Mouse (Mus musculus) embryo, embryonic 10.5 days (tissue): ENCODE data around the gene BC107364.
A peak's percentile ranks its signal among the peaks of the same experiment; 100 is the strongest.
"Not testable (repeated sequence)": the region's sequence is repeated elsewhere in the genome, so short reads cannot be mapped to it uniquely, and the experiment has no call there.

Experiments used
- DNase-seq: peaks from one replicate; pipeline ENCODE4 v3.0.0-alpha.2; 2015; ENCODE audit warnings: low spot score

Gene BC107364

DNA sequence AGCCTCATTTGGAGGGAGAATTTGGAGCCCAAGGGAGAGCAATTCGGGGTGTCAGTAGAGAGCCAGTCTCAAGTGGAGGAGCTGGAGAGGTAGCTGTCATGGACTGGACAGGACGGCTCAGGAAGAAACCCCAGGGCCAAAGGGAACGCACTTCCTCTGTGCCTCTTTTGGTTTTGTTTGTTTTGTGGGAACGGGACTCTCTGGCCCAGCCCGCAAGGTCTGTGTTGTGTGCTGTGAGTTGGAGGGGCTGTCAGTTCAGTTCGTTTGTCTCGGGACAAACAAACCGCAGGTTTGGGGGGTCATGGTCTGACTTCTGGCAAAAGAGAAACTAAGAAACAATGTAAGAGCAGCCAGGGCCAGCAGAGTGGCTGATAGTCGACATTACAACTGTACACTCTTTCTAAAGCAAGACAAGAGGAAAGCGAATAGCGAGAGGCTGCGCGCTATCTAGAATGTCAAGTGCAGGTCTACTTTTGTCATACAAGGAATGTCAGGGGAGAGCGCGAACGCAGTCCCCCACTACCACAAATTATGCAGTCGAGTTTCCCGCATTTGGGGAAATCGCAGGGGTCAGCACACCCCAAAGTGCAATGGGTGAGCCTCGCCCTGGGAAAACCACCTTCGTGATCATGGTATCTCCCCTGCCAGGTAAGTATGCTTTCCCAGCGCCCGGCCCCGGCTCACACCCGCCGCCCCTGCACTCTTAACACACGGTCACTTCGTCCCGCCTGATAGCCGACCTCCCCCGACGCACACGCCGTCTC lies 34.1 kb upstream of the BC107364 start:
- not testable (repeated sequence) for DNase-seq

DNA sequence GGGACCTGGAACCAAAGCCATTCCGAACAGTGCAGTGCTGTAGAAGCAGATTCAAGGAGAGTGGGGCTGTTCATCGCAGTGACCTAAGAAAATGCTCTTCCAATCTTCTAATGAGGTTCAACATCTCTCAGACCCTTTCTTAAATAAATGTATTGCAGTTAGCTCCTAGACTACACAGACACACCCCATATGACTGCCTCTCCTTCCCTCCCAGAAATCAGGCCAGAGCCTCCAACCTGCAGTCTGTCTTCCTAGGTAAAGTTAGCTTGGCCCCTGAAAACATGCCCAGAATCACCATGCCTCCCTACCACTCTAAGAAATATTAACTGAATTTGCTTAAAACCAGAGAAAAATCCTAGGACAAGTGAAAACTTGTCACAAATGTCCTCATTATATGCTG lies 33.3 kb upstream of the BC107364 start:
- no peak for DNase-seq

DNA sequence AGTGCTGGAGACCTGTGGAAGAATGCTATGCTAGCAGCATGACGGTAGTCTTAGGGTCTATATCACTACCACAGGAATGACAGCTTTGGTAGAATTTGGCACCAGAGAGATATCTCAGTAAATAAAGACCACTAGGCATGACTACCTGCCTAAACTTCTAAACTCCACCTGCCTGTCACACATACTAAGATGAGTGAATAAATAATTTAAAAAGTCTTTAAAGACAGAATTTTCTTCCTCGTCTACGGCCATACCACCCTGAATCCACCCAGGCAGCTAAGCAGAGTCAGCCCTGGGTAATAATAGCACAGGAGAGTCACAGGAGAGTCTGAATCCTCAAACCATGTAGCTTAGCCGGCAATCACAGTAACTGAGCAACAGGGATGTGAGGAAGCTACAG lies 32.8 kb upstream of the BC107364 start:
- no peak for DNase-seq

DNA sequence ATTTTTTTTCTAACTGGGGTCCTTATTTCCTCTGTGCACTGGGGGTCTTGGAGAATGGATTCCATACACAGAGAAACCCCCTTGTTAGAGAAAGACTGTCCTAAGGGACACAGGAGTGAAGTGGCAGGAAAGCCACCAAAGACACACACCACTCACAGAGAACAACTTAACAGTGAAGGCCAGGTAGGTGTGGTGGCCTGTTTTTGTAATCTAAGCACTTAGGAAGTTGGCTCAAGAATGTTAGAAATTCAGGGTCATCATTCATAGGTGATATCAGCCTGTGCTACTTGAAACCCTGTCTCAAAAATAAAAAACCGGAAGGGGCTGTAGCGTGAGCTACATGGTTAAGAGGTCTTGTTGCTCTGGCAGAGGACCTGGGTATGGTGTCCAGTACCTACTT lies 31.8 kb upstream of the BC107364 start:
- DNase-seq, result no peak

DNA sequence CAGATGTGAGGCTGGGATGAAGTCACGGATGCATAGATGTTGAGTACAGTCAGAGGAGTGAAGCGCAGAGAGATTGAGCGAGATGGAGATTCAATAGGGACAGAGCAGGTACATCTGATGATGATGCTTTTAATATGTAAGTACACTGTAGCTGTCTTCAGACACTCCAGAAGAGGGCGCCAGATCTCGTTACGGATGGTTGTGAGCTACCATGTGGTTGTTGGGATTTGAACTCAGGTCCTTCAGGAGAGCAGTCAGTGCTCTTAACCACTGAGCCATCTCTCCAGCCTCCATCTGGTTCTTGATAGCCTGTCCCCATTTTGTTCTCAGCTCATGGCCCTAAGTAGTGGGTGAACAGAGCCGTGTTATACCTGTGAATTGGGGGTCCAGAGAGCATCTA lies 30.9 kb upstream of the BC107364 start:
- DNase-seq, result not testable (repeated sequence)

DNA sequence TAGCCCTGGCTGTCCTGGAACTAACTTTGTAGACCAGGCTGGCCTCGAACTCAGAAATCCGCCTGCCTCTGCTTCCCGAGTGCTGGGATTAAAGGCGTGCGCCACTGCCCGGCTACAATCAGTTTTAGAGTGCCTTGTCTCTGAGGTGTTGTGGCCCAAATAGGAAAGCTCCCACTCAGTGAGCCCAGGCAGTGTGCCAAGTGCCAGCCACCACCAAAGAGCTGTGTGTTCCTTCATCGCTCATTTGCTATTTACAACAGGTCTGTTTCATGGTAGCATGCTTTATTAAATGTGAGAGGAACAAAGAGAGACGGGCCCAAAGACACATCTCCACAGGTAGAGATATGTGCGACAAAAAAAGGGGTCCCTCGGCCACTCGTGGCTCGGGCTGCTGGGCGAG lies 30.3 kb upstream of the BC107364 start:
- no peak for DNase-seq

DNA sequence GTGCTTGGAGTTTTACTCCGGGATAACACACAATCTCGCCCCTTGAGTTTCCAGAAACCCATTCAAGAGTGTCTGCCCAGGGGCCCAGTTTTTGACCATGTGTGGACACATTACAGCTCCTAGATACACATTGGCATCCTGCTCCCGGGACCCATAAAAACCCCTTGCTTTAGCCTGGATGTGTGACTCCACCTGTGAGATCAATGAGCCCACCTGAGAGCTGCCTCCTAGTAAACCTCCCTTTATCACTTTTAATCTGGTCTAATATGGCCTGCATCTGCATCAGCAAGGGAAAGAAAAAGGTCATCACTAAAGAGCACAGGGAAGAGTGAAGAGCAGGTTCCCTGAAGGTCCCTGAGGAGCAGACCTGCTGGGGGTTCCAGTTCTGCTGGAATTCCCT lies 29.8 kb upstream of the BC107364 start:
- DNase-seq, result no peak

DNA sequence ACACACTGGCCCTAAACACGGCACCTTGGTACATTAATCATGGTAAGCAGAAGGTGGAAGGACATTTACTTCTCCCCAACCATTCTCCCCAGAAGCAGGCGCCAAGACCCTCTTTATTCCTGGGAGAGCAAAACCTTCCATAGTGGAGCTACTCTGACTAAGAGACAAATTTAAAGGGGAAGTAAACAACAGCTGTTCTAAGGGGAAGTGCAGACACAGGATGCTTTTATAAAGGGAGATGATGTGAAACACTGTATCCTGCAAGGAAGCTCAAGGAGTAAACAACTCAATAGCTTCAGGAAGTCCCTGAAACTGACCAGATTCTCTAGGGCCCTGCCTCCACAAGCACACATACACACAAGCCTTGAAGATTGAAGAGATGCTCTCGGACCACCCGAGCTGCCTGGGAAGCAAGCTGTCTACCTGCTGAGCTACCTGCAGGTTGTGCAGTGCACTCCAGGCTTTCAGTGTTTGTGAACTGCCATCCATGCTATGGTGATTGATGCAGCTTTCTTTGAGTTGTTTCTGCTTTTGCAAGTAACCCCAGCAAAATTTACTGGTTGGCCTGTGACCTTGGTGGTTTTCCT lies 28.7 kb upstream of the BC107364 start:
- DNase-seq, result no peak

DNA sequence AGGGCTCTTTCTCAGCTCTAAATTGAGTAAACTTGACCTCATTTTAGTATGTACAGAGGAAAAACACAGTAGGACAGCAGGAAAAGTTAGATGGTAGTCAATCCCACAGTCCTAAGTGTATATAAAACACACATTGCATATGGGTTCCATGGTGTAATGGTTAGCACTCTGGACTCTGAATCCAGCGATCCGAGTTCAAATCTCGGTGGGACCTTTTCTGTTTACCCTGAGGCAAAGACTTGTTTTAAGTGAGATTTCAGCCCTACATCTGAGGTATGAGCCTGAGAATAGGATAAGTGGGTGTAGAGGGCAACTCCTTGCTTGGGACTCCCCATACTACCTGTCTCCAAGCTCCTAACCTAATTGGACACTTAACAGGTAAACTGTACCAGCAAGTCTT lies 27.1 kb upstream of the BC107364 start:
- peak; percentile 70 for DNase-seq

DNA sequence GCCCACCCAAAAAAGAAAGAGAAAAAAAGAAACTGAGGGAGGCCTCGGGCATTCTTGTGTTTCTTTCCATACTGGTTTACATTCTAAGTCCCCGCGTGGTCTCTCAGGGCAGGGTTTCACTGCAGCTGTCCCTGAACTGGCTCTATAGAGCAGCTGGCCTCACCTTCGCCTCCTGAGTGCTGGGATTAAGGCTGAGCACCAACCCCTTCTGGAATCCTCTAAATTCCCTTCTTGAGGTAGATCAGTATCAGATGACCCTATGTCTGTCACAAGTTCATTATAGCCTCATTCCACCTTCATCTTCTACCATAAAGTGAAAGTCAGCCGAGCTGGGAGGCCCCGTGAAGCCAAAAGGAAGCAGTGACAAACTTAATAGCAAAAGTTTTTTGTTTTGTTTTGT lies 25.5 kb upstream of the BC107364 start:
- DNase-seq, result no peak

DNA sequence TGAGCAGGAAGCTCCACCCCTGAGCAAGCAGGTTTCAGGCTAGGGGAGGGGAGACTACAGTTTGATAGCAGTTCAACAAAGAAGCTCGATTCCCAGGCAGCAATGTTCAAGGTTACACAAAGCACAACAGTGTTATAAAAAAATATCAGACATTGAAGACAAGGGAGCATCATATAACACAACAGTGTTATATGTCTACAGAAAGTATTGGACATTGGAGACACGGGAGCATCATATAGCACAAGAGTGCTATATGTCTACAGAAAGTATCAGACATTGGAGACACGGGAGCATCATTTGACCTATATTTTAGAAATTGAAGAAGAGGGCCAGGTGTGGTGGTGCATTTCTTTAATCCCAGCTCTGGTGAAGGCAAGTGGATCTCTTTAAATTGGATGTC lies 25.0 kb upstream of the BC107364 start:
- DNase-seq, result no peak

DNA sequence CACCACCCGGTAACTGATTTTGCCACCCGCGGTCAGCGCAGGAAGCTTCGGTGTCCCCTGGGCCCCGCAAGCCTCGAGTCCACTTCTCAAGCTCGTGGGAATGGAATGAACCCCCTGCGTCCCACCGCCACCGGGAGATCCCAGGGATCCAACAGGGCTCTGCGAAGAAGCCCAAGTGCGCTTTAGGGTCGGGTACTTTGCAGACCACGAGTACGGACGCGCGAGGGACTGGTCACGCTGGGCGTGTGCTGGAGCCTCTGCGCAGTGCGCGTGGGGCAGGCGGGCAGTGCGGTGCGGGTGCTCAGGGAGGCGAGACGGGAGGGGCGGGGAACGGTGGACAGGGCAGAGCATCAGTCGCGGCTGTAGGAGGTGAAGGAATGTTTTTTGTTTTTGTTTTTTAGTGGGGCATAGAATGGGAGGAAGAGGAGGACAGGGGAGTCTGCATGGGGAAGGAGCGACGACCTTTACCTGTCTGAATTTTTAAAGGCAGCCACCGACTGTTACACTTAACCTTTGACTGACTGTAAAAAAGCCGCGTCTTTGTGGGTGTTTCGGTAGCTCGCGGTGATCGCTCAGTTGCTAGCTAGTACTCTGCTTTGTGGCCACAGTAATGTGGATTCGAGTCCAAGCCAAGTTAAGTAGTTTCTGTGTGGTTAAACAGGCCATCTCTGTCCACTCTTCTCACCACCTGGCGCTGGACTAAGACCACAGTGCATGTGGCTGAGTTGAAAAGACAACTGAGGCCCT lies 23.0 kb upstream of the BC107364 start:
- DNase-seq, result peak; percentile 47

DNA sequence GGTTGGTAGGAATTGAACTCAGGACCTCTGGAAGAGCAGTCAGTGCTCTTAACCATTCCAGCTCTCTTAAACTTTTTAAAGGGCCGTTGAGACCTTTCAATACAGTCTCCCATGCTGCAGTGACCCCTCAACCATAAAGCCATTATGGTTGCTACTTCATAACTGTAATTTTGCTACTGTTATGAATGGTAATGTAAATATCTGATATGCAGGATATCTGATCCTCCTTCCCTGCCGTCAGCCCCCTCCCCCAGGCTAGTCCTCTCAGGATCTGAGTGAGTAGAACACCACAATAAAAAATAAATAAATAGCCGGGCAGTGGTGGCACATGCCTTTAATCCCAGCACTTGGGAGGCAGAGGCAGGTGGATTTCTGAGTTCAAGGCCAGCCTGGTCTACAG lies 21.4 kb upstream of the BC107364 start:
- DNase-seq, result not testable (repeated sequence)

DNA sequence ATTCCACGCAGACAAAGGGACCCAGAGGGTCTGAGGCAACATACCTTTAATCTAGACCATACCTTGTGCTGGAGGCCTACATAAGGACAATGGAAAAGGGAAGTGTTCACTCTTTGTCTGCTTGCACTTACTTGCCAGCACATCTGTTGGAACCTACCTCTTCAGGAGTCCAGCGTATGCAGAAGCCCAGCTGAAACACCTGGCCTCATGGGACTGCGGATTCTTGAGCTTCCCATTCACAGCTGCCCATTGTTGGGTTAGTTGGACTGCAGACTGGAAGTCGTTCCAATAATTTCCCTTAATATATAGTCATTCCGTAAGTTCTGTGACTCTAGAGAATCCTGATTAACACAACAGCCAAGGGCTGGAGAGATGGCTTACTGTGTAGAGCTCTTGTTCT lies 20.0 kb upstream of the BC107364 start:
- no peak for DNase-seq

DNA sequence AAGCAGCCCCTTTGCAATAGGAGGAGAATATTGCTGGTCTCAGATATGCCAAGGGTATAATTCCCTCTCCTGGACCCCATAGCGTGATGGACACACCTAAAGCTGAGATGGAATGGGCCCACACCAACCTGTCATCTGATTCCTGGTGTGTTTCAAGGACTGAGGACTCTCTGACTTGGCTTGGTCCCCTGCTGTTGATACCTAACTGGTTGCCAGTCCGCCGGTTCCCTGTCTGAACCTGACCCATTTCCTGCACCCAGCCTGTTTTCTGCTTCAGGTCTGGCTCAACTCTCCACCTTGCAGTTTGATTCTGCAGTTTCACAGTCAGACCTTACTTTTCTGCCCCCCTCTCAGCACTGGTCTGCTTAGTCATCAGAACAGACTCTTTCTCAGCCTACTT lies 17.5 kb upstream of the BC107364 start:
- DNase-seq, result no peak

DNA sequence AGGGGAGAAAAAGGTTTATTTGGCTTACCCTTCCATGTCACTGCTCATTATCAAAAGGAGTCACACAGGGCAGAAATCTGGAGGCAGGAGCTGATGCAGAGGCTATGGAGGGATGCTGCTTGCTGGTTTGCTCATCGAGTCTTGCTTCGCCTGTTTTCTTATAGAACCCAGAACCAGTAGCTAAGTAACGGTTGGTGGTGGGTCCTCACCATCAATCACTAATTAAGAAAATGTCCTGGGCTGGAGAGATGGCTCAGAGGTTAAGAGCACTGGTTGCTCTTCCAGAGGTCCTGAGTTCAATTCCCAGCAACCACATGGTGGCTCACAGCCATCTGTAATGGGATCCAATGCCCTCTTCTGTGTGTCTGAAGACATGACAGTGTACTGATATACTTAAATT lies 16.2 kb upstream of the BC107364 start:
- DNase-seq, result not testable (repeated sequence)

DNA sequence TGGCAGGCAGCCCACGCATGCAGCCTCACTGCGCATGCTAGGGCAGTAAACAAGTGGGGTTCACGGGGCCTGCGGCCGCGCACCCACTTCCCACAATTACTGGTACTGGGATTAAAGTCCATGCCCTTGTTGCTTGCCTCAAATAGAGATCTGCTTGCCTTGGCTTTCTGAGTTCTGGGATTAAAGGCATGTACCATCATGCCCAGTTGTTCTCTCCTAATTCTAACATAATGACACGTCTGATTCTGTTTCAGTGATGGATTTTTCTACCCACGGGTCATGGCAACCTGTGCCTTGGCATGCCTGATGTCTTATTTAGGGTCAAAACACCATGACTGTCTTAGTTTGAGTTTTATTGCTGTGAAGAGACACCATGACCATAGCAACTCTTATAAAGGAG lies 15.5 kb upstream of the BC107364 start:
- DNase-seq, result no peak

DNA sequence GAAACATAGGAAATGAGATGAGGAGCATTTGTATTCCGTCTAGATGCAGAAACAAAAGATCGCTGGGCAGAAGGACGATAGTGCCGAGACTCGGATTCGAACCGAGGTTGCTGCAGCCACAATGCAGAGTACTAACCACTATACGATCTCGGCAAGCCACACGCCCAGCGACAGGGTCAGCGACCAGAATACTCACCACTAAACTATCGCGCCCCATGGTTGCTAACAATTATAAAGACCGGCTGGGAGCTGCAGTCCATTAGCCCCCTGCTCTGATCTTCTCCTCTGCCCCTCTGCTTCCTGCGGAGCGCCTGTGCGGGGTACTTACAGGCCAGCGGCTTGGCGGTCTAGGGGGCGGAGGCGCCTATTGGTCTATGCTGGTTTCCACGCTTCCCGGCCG lies 11.8 kb upstream of the BC107364 start:
- peak; percentile 93 for DNase-seq

DNA sequence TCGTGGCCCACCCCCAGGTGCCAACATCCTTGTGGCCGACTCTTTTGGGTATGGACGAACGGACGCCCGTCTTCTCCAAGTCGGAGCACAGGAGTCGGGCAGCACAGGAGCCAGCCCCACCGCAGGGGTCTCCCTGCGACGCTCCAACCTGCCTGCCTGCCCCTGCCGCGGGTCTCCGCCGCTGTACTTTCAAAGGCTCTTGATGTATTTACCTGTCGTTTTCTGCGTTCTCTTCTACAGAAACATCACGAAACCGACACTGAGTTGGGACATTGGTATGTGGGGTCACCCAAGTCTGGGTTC lies 8.4 kb upstream of the BC107364 start:
- not testable (repeated sequence) for DNase-seq

DNA sequence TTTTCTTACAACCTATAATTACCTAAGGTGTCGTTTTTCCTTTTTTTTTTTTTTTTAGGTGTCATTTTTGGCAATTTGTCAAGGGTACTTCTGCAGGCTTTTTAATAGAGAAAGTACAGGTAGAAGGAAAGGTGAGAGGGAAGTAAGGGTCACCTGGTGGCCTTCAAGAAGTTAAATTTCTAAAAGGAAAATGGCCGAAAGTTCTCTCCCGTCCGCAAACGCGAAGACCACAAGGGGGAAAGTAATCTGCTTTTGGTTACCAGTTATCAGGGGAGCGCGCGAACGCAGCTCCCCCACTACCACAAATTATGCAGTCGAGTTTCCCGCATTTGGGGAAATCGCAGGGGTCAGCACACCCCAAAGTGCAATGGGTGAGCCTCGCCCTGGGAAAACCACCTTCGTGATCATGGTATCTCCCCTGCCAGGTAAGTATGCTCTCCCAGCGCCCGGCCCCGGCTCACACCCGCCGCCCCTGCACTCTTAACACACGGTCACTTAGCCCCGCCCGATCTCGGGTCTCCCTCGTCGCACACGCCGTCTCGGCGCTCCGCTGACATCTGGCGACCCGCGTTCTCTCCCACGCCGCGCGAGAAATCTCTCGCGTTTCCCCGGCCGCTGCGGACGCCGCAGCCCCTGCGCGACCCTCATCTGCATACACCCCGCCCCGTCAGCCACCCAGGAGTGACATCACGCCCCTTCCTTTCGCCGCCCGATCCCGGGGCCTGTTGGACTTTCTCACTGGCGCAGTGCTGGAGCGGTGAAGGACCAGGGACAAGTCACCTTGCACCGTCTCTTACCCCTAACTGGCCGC lies 7.9 kb upstream of the BC107364 start:
- not testable (repeated sequence) for DNase-seq

DNA sequence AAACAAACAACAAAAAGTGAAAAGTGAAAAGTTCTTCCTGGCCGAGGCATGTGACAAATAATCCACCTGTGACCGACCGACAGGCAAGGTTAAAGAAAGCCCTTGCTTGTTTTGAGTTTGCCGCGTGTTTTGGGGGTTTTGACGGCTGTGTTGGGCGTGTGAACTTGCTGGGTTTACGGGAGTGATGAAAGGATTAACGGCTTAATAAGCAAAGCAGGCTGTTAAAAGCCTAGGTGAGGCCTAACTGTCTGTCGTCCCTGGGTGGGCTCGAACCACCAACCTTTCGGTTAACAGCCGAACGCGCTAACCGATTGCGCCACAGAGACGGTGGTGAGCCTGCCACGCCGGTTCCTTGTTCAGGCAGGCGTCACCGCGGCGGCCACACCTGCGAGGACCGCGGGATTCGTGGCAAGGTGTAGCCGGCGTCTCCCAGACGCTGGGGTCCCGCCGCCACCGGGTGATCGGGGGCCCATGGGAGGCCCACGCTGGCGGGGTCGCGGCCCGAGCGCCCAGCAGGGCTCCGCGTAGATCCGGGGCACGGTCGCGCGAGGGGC lies 6.9 kb upstream of the BC107364 start:
- DNase-seq, result not testable (repeated sequence)

DNA sequence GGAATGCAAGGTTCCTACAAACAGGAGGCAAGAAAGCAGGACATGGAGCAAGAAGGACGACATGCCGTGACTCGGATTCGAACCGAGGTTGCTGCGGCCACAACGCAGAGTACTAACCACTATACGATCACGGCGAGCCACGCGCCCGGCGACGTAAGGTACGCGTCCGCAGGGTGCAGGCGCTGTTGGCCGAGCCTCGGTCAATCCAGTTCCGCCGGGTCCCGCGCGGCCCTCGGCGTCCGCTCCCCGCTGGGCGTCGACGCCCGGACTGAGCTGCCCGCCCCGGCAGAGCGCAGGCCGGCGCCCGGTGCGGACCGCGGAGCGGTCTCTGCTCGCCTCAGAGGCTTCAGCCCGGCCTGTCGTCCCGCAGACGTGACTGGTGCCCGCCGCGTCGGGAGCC lies 5.9 kb upstream of the BC107364 start:
- DNase-seq, result not testable (repeated sequence)
